Mouse (Mus musculus) neutrophil, adult 5-6 weeks (primary cell): ENCODE data around the gene Gmeb1. TPM values are rescaled to one million over a fixed set of nuclear protein-coding genes. Genes with fewer than 3 reads are reported as not detected.
"Not testable (repeated sequence)": the region's sequence is repeated elsewhere in the genome, so short reads cannot be mapped to it uniquely, and the experiment has no call there.

Source experiments
- ATAC-seq: fragments of 151-379, 151-347 bp; 2 replicates; pipeline ENCODE4 v1.8.0; 2017; ENCODE audit warnings: mild to moderate bottlenecking, moderate TSS enrichment; ENCODE audit not compliant: insufficient number of reproducible peaks, poor library complexity, low FRiP score, severe bottlenecking; ENCODE audit errors: extremely low read depth
- total RNA-seq: library from RNA; stranded (forward); fragments of 200-1000 nt; gene quantifications from 2 replicates; pipeline ENCODE4 v1.2.3, GENCODE M21; 2017

The Gmeb1 gene
- total RNA-seq, 1 experiment from 2014 or later = 29.1 TPM

GRCm38 (mm10) chr4:132288840-132289239 lies 27.4 kb upstream of the Gmeb1 start:
- not testable (repeated sequence) for ATAC-seq

GRCm38 (mm10) chr4:132275949-132276348 lies 14.5 kb upstream of the Gmeb1 start:
- no peak for ATAC-seq

- peak; percentile 67 for ATAC-seq
Measured at GRCm38 (mm10) chr4:132274156-132274862, 12.9 kb upstream of the Gmeb1 start, which contains the start of gene Taf12. Taf12 (plus strand) TSS chr4:132274375.

- ATAC-seq = no peak
Measured at GRCm38 (mm10) chr4:132273166-132273565, 11.8 kb upstream of the Gmeb1 start.

- peak; percentile 65 for ATAC-seq
Measured at GRCm38 (mm10) chr4:132269740-132270560, 8.5 kb upstream of the Gmeb1 start.

GRCm38 (mm10) chr4:132268871-132269739 lies 7.7 kb upstream of the Gmeb1 start:
- no peak for ATAC-seq

- no peak for ATAC-seq
Measured at GRCm38 (mm10) chr4:132266835-132267349, 5.5 kb upstream of the Gmeb1 start.

- no peak for ATAC-seq
Measured at GRCm38 (mm10) chr4:132263313-132263712, 1.9 kb upstream of the Gmeb1 start.

GRCm38 (mm10) chr4:132262358-132262616 lies 885 bp upstream of the Gmeb1 start:
- no peak for ATAC-seq

- ATAC-seq = no peak; the same call in none of the 2 replicates
Measured at GRCm38 (mm10) chr4:132260404-132261379, 710 bp downstream of the Gmeb1 start.

GRCm38 (mm10) chr4:132259248-132259647 lies 2.2 kb downstream of the Gmeb1 start:
- no peak for ATAC-seq

- no peak for ATAC-seq
Measured at GRCm38 (mm10) chr4:132256384-132256783, 5.0 kb downstream of the Gmeb1 start.

- ATAC-seq = no peak
Measured at GRCm38 (mm10) chr4:132254986-132255385, 6.4 kb downstream of the Gmeb1 start.

GRCm38 (mm10) chr4:132253622-132254021 lies 7.8 kb downstream of the Gmeb1 start:
- ATAC-seq = no peak

- ATAC-seq = no peak
Measured at GRCm38 (mm10) chr4:132253128-132253527, 8.3 kb downstream of the Gmeb1 start.

- peak; percentile 55; the same call in 1 of the 2 replicates for ATAC-seq
Measured at GRCm38 (mm10) chr4:132251596-132251995, 9.8 kb downstream of the Gmeb1 start.

- ATAC-seq = peak; percentile 77
Measured at GRCm38 (mm10) chr4:132247451-132247997, 13.9 kb downstream of the Gmeb1 start.

- no peak for ATAC-seq
Measured at GRCm38 (mm10) chr4:132245643-132246042, 15.8 kb downstream of the Gmeb1 start.
